Mouse (Mus musculus): ENCODE measurements around the gene Scin.

- TF ChIP-seq POLR2A (IDR thresholded peaks at IDR 0.05; ENCODE audit: insufficient read length, low read depth) (no peak), E2F4 (IDR thresholded peaks at IDR 0.05; ENCODE audit: insufficient read depth) (no peak), SRF (IDR thresholded peaks at IDR 0.05; ENCODE audit: control insufficient read depth, insufficient read length, low read depth) (no peak), USF1 (IDR thresholded peaks at IDR 0.05; ENCODE audit: low read depth) (no peak), TCF12 (IDR thresholded peaks at IDR 0.05; ENCODE audit: insufficient read depth, poor library complexity, severe bottlenecking) (no peak), CEBPB (IDR thresholded peaks at IDR 0.05; ENCODE audit: insufficient read depth, poor library complexity, severe bottlenecking) (no peak), REST (IDR thresholded peaks at IDR 0.05; ENCODE audit: insufficient read depth, insufficient read length) (no peak), POLR2AphosphoS2 (IDR thresholded peaks at IDR 0.05; ENCODE audit: insufficient read length, low read depth) (no peak), MAX (IDR thresholded peaks at IDR 0.05; ENCODE audit: low read depth) (no peak)
Observed at GRCm38 (mm10) chr12:40090017-40090416, 44.0 kb downstream of the Scin start.

Data from myocyte (in vitro differentiated cells).